Mouse (Mus musculus): ENCODE data around the gene Rnf20.
"Not testable (repeated sequence)": the region's sequence is repeated elsewhere in the genome, so short reads cannot be mapped to it uniquely, and the experiment has no call there.

Rnf20 gene

GRCm38 (mm10) chr4:49631319-49632138 lies at the start of gene Rnf20:
Rnf20 (plus strand) TSS chr4:49632006.
- peak; percentile 95 for DNase-seq (ENCODE audit: low spot score)

- no peak for DNase-seq (ENCODE audit: low spot score)
Observed at GRCm38 (mm10) chr4:49583965-49584831, 47.6 kb upstream of the Rnf20 start.

DNA sequence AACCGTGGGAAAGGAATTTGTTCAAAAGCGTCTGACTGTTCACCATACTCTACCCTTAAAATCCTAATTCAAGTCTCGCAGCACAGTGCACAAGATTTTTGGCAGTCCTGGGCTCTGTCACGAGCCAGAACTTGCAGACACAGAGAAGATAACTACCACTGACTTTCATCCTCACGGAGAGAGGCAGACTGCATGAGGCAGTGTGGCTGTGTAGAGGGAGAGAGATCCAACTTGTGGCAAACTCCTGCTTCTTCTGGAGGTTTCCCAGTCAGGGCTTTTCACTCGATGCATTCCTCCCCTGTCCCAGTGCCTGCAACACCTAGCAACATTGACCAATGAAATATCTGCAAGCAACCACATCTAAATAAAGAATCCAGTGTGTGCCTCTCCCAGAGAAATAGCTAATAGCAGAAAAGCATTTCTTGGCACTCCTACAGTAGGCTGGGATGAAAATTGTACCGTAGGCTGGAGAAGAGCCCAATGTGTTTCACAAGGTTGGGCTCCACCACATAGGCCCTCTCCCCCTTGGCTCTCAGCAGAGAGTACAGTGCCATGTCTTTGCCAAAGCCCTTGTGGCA lies 46.2 kb upstream of the Rnf20 start:
- no peak for DNase-seq (ENCODE audit: low spot score)

GRCm38 (mm10) chr4:49586811-49587210 lies 45.0 kb upstream of the Rnf20 start:
- no peak for DNase-seq (ENCODE audit: low spot score)

DNA sequence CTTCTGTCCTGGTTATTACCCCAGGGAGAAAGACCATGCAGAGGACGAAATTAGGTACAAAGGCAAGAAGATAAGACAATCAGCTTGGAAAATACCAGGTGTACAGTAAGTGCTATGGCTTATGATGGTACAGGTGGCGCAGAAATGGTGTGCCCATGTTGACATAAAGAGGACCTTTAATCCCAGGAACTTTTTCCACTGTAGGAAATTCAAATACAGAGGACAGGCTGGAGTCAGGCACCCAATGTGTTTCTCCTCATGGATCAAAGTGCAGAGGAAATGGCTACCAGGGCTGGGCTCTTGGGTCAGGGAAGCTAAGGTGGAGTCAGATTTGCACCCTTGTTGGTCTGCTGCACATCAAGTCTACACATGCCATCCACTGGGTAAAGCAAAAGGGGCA lies 41.7 kb upstream of the Rnf20 start:
- DNase-seq (ENCODE audit: low spot score) = no peak

DNA sequence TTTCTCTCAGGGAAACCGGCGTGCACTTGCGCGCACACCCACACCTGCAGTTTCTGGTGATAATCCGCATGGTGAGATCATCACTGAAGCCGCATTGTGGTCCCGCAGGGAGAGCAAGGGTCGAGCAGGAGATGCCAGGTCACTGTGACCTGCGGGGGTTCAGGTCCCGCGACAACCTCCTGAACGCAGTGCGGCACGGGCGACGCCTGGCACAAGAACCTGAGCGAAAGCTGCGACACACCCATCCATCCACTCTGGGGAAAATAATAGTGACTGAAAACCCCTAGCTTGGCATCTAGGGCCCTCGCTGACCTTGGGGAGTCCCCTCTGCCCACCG lies 35.0 kb upstream of the Rnf20 start:
- no peak for DNase-seq (ENCODE audit: low spot score)

DNA sequence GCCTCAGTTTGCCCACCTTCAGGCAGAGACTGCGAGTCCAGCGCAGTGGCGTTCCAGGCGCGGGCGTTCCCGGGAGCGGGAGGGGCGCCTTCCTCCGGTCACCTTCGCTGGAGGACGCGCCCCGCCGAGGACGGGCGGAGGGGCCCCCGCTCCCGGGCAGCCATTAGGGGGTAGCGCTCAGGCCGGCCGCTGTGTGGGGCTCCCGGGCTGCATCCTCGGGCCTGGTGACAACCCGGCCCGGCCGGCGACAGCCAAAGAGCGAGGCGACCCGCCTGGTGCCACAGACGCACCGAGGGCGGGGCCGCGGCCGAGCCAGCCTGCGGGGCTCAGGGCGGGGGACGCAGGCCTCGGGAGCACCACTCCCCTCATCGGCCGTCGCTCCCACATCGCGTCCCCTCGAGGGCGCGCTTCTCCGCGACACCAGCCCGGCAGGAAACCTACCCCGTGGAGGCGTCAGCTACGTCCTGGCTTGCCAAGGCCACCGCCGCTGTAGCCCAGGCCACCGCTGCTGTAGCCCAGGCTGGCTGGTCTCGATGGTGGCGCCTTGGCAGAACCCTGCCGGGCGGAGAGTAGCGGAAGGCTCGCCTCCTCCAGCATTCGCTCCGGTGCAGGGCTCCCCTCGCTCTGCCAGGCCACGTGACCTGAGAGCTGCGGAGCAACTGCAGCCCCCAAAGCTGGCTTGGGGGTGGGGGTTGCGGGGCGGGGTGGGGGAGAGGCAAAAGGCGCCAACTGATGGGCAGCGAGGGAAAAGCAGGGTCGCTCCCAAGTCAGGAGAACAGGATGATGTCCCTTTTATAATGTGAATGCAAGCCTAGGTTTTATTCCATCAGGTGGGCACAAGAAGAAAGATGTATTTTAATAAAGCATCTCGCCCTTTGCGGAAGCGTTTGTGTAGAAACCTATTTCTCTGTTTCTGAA lies 34.4 kb upstream of the Rnf20 start, which contains the start of gene Tmem246:
Tmem246 (minus strand) TSS at position 694 of the 918 bp plus-strand sequence.
- peak; percentile 51 for DNase-seq (ENCODE audit: low spot score)

DNA sequence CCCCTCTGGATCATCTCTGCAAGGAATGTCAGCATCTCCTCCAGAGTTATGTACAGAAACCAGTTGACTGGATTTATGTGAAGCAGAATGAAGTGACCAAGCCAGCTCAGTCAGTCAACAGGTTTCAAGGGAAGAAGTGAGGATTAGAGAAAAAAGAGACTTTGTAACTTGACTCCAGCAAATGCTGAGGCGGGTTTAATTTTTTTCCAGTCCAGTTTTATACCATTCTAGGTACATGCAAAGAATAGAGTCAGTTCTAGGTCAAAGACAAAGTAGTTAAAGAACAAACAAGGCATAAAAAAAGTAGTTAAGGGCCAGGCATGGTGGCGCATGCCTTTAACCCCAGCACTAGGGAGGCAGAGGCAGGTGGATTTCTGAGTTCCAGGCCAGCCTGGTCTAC lies 28.6 kb upstream of the Rnf20 start:
- DNase-seq (ENCODE audit: low spot score) = no peak

DNA sequence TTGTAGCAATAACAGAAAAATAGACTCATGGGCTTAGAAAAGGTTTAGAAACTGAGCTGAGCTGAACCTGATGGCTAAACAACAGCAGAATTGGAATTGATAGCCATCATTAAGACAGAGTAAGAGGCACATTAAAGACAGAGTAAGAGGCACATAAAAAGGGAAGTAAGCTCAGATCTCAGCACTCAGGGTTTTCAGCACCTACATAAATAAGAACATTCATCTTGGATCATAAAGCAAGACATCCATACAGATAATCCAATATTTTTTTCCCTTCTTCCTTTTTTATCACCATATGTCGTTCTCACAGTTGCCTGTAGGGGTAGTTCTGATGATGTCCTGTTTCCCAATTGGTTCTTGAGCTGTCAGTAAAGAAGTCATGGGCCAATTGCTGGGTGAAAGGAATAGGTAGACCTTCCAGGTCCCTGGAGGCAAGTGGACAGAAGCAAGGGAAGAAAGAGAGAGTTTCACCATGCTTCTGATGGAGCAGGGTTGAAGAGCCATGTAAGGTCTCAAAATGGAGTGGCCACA lies 27.7 kb upstream of the Rnf20 start:
- no peak for DNase-seq (ENCODE audit: low spot score)

GRCm38 (mm10) chr4:49604616-49605015 lies 27.2 kb upstream of the Rnf20 start:
- no peak for DNase-seq (ENCODE audit: low spot score)

- no peak for DNase-seq (ENCODE audit: low spot score)
Observed at GRCm38 (mm10) chr4:49605459-49605858, 26.3 kb upstream of the Rnf20 start.

DNA sequence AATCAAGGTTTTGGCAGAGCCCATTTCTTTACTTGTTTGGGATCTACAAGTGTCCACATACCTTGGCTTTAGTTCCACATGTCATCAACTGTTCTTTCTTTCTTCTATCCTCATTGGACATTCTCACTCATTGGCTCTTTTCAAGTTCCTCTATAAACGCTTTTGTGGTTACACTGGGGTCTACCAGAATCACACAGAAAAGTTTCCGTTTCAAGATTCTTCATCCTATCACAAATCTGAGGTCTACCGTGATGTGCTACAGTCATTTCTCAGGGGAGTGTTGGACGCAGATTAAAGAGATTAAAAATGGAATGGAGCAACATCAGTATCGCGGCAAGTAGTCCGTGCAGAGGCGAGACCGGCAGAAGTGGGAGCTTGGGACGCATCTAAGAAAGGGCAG lies 14.9 kb upstream of the Rnf20 start:
- no peak for DNase-seq (ENCODE audit: low spot score)

DNA sequence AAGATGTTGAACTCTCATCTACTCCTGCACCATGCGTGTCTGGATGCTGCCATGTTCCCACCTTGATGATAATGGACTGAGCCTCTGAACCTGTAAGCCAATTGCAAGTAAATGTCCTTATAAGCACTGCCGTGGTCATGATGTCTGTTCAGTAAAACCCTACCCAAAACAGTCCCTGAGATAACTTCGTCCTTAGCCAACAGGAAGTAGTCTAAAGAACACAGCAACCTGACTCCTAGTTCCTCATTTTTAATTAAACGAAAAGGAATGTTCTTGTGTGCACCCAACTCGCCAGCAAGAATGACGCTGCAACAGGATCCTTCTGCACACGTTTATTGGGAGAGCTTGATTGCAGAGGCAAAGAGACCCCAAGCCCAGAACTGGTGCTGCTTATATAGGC lies 11.9 kb upstream of the Rnf20 start:
- DNase-seq (ENCODE audit: low spot score) = not testable (repeated sequence)

- DNase-seq (ENCODE audit: low spot score) = no peak
Observed at GRCm38 (mm10) chr4:49622272-49622671, 9.5 kb upstream of the Rnf20 start.

DNA sequence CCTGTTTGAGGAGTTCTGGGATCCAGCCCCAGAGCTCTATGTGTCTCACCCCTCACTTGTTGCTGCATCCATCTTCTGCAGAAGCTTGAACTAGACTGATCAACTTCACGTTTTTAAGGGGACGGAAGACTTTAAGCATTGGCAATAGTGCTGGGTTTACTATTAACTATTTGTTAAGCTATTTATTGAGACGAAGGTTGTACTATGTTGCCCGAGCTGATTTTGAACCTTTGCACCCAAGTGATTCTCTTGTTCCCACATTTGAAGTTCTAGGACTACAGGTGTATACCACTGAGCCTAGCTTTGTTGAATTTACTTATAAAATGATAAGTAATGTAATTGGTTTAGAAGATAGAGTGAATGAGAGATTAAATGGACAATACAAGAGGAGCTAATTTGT lies 7.9 kb upstream of the Rnf20 start:
- DNase-seq (ENCODE audit: low spot score) = no peak

DNA sequence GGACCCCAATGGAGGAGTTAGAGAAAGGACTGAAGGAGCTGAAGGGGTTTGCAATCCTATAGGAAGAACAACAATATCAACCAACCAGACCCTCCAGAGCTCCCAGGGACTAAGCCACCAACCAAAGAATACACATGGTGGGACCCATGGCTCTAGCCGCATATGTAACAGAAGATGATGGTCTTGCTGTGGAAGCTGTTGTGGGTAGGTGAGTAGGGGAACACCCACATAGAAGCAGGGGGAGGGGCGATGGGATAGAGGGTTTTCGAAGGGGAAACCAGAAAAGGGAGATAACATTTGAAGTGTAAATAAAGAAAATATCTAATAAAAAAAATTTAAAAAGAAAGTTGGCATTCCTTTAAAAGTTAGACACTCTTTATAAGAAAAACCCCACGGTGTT lies 6.8 kb upstream of the Rnf20 start:
- DNase-seq (ENCODE audit: low spot score) = not testable (repeated sequence)

DNA sequence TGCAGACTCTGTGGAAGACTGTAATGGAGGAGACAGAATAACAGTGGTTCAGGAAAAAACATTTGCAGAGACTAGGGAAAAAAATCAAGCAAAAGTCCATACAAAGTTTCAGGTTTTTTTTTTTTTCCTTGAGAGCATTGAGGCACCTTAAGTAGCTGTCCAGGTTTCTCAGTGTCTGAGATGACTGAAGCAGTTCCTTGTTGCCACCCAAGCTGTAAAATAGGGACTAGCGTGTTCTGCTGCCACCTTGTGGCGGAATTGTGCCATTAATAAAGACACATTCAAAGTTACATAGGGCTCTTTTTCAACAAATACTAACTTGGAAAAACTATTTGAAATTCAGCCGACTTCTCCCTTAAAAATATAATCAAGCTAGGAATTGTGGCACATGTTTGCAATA lies 4.8 kb upstream of the Rnf20 start:
- DNase-seq (ENCODE audit: low spot score) = peak; percentile 69

DNA sequence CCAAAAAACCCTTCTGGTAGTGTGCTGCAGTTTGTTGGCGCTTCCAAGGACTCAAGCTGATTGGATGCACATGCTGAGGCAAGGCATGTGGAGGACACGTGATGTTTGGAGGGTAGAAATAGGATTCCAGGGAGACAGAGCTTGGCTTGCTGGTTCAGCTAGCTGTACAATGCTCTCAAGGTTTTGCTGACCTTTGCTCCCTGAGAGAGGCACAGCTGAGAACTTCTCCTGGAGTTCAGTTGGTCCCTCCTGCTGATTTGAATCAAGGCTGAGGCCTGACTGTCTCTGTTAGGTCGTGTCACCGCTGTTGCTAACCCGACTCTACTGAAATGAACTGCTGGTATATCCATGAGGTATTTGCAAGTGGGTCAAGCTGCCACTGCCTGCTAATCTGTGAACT lies 2.9 kb upstream of the Rnf20 start:
- no peak for DNase-seq (ENCODE audit: low spot score)

DNA sequence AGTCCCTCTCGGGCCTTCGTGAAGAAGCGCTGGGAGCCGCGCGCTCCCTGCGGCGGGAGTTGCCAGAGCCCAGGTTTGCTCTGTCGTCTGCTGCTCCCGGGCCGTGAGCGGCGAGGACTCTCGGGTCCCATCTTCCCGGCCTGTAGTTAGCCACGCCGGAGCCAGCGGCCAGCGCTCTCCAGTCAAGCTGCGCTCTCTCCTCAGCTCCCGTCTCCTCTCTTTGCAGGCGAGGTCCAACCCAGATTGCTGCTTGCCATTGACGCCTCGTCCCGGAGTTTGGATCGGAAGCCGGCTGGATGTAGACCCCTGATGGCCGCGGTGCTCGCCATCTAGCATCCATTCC lies 304 bp downstream of the Rnf20 start:
- DNase-seq (ENCODE audit: low spot score) = no peak

DNA sequence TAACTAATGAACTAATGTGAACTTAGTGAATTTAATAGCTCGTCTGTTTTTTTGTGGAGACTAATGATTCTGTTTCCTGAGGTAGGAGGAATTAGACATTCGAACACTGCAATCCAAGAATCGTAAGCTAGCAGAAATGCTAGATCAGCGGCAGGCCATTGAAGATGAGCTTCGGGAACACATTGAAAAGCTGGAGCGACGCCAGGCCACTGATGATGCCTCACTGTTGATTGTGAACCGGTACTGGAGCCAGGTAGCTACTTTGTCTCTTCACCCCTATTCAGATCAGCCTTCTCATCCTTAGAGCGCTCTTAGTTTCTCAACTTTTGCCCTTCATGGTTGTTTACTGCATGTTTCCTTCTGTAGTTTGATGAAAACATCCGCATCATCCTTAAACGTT lies 6.0 kb downstream of the Rnf20 start:
- no peak for DNase-seq (ENCODE audit: low spot score)

DNA sequence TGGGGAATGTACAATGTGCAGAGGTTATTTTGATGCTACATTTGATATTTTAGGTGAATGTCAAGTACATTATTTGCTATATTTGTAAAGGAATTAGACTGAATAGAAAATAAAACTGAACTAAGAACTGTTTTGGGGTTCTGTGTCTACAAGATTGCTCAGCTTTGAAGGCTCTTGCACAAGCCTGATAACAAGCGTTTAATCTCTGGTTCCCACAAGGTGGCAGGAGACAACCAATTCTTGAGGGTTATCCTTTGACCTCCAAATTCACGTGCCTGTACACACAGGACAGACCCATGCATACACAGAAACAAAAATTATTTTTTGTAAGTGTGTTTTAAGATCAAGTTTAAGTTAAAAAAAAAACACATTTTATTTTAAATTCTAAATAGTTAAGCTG lies 8.1 kb downstream of the Rnf20 start:
- no peak for DNase-seq (ENCODE audit: low spot score)

- no peak for DNase-seq (ENCODE audit: low spot score)
Observed at GRCm38 (mm10) chr4:49659421-49659820, 27.6 kb downstream of the Rnf20 start.

All from ovary, postnatal 14 days (tissue).